Mouse (Mus musculus): ENCODE measurements at regions not wholly inside any gene's neighbourhood (a gene's known extent, or its start where the extent isn't known, plus 50 kb on each side); places are given as distances from the start of the nearest gene placed in this dataset.
"Not testable (repeated sequence)": the region's sequence is repeated elsewhere in the genome, so short reads cannot be mapped to it uniquely, and the experiment has no call there.

DNA sequence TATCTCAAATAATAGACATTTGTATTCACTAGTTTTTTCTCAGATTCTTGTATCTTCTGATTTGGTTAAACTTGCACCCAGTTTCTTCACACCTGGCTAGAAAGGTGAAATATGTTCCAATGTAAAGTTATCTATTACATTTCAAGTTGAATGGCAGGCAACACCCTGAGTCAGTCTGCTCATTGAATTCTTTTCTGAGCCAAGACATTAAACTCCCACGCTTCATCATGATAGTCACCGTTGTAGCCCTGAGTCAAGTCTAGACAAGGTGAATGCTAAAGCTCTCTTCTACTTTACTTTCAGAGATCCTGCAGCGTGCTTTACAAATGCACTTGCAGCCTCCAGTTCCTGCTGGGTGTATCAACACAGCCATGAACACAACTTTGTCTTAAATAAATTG, 868.0 kb downstream of the Robo2 start:
- TF ChIP-seq GATA1 (IDR thresholded peaks at IDR 0.05; ENCODE audit: low read length): no peak
- H3K4me3 ChIP-seq (replicated peaks): no peak overlapping the region
- H3K27me3 ChIP-seq (ENCODE audit: control insufficient read depth): no peaks in the 10 kb centered on the region

DNA sequence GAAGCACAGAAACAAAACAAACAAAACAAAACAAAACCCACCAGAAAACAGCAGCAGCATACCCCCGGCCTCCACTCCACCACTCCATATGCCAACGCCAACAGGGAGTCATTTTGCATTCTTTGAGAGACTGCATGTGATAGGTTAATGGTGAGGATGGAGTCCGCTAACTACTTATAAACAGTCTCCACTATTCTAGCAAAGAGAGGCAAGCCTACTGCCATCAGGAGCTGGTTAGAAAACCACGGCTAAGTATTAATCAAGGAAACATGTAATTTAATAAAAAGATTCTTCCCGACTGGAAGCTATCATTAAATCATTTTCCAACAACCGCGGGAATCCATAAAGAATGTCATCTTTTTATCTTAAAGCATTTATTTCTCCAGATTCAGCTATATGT, 873.6 kb downstream of the Robo2 start:
- Histone ChIP-seq H3K4me1 (ENCODE audit: control insufficient read depth) (no peaks in the 10 kb centered on the region), H3K27me3 (ENCODE audit: control insufficient read depth) (no peaks in the 10 kb centered on the region), H3K4me3 (replicated peaks) (no peak overlapping the region), H3K36me3 (ENCODE audit: control insufficient read depth) (no peaks in the 10 kb centered on the region), H3K9me3 (ENCODE audit: control insufficient read depth, low read length) (peaks cover 10% of the 10 kb centered on the region)
- TF ChIP-seq GATA1 (IDR thresholded peaks at IDR 0.05; ENCODE audit: low read length) (no peak), TAL1 (IDR thresholded peaks at IDR 0.05; ENCODE audit: low read length) (no peak)

More for the DNA sequence above, 868.0 kb downstream of the Robo2 start:
- Histone ChIP-seq H3K9me3 (ENCODE audit: control insufficient read depth, low read length) (no peaks in the 10 kb centered on the region), H3K36me3 (ENCODE audit: control insufficient read depth) (no peaks in the 10 kb centered on the region), H3K4me1 (ENCODE audit: control insufficient read depth) (no peaks in the 10 kb centered on the region)

DNA sequence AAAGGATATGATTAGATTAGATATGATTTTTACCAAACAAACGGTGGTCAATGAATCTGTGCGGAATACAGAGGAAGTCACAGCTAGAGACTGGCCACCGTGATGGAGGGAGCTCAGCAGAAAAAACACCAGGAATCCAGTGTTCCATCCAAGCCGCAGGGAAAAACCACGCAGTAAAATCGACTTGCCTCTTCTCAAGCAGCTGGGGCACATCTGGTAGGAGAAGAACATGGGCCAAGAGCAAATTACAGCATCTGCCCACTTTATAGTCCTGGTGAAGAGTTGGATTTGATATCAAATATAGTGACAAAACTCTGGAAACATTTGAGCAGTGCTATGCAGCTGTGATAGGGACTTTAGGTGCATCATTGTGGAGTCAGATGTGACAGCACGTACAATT, 874.1 kb downstream of the Robo2 start:
- Histone ChIP-seq H3K4me1 (ENCODE audit: control insufficient read depth) (no peaks in the 10 kb centered on the region), H3K4me3 (replicated peaks) (no peak overlapping the region), H3K9me3 (ENCODE audit: control insufficient read depth, low read length) (peaks cover 10% of the 10 kb centered on the region), H3K27me3 (ENCODE audit: control insufficient read depth) (no peaks in the 10 kb centered on the region), H3K36me3 (ENCODE audit: control insufficient read depth) (no peaks in the 10 kb centered on the region)
- TF ChIP-seq TAL1 (IDR thresholded peaks at IDR 0.05; ENCODE audit: low read length): no peak
- no peak for TF ChIP-seq GATA1 (IDR thresholded peaks at IDR 0.05; ENCODE audit: low read length)

DNA sequence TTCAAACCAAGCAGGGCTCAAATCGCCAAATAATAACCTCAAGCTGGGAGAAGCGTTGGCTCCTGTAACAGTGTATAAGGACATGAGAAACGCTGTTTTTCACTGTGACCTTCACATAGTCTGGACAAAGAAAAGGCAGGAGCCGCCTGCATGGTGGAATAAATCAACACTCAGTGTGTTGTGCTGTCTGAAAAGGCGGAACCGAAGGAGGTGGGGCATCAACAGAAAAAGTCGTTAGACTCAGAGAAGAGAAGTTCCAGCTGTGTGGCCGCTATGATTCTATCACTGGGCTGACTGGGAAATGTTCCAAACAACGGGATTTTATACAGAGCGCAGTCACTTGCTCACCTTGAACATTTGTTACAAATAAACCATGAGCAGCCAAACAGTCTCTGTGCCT, 881.4 kb downstream of the Robo2 start:
- no peaks in the 10 kb centered on the region for H3K4me1 ChIP-seq (ENCODE audit: control insufficient read depth)
- H3K36me3 ChIP-seq (ENCODE audit: control insufficient read depth): no peaks in the 10 kb centered on the region
- TF ChIP-seq GATA1 (IDR thresholded peaks at IDR 0.05; ENCODE audit: low read length) (no peak), TAL1 (IDR thresholded peaks at IDR 0.05; ENCODE audit: low read length) (no peak)
- no peaks in the 10 kb centered on the region for H3K27me3 ChIP-seq (ENCODE audit: control insufficient read depth)
- peaks cover 5% of the 10 kb centered on the region for H3K9me3 ChIP-seq (ENCODE audit: control insufficient read depth, low read length)
- H3K4me3 ChIP-seq (replicated peaks): no peak overlapping the region

DNA sequence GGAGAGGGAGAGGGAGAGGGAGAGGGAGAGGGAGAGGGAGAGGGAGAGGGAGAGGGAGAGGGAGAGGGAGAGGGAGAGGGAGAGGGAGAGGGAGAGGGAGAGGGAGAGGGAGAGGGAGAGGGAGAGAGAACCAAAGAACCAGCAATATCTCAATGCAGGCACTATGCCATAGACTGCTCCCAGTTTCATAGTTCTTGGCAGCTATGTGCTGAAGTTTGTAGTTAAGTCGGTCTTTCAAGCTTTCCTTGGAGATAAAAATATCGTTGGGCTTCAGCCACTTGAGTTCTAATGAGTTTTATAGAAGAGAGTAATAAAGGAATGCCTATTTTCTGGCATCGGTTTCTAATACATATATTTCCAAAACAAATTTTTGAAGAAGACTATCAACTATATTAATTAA, 888.7 kb downstream of the Robo2 start:
- not testable (repeated sequence) for H3K4me1 ChIP-seq (ENCODE audit: control insufficient read depth); H3K4me3 ChIP-seq (replicated peaks); H3K27me3 ChIP-seq (ENCODE audit: control insufficient read depth); H3K9me3 ChIP-seq (ENCODE audit: control insufficient read depth, low read length); H3K36me3 ChIP-seq (ENCODE audit: control insufficient read depth)

DNA sequence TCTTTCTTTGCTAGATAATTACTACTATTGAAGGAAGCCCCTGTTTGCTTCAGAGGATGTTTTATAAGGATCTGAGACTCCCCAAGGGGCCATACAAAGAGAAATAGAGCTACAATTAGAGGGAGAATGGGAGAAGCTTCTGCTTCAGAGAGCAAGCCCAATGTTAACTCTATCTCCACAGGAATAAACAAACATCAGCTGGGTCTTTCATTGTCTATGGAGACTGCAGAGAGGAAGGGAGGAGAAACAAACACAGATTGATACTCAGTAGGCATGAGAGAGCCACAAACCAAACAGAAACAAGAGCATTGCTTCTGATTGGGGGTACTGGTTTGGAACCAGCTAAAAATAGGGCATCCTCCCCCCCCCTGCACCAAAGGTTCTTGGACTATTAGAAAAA, 906.9 kb downstream of the Robo2 start:
- 0 out of 2 replicates have a peak, but pooled peaks cover 3% of the 10 kb centered on the region for H3K9me3 ChIP-seq (ENCODE audit: control insufficient read depth, low read length)
- TF ChIP-seq TAL1 (IDR thresholded peaks at IDR 0.05; ENCODE audit: low read length) (no peak), GATA1 (IDR thresholded peaks at IDR 0.05; ENCODE audit: low read length) (no peak)
- H3K36me3 ChIP-seq (ENCODE audit: control insufficient read depth): no peaks in the 10 kb centered on the region
- no peaks in the 10 kb centered on the region for H3K27me3 ChIP-seq (ENCODE audit: control insufficient read depth)
- H3K4me3 ChIP-seq (replicated peaks): no peak overlapping the region
- no peaks in the 10 kb centered on the region for H3K4me1 ChIP-seq (ENCODE audit: control insufficient read depth)

DNA sequence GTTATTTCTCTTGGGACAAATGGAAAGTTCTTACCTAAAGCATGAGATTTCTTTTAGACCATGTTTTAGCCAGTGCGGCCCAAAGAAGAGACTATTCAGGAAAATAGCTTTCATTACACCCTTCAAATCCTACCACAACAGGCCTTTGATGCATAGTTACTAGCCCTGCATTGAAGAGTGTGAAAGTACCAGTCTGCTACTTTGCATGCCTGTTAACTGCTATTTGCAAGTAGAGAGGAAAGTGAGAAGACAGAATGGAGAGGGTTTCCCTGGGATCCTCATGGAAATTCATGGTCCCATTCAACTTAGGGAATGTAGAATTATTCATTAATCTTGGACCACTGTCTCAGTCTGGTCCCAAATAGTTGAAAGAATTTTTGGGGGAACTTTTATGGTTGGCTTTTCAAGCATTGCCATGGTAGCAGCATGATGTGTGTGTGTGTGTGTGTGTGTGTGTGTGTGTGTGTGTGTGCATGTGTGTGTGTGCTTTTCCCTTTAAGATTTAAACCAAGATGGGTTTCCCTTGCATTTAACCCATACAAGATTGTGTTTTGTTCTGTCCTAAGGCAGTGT, 912.9 kb downstream of the Robo2 start:
- TF ChIP-seq GATA1 (IDR thresholded peaks at IDR 0.05; ENCODE audit: low read length): no peak
- no peak for TF ChIP-seq TAL1 (IDR thresholded peaks at IDR 0.05; ENCODE audit: low read length)
- Histone ChIP-seq H3K9me3 (ENCODE audit: control insufficient read depth, low read length) (0 out of 2 replicates have a peak, but pooled peaks cover 3% of the 10 kb centered on the region), H3K4me3 (replicated peaks) (no peak overlapping the region), H3K36me3 (ENCODE audit: control insufficient read depth) (no peaks in the 10 kb centered on the region), H3K4me1 (ENCODE audit: control insufficient read depth) (no peaks in the 10 kb centered on the region), H3K27me3 (ENCODE audit: control insufficient read depth) (no peaks in the 10 kb centered on the region)

DNA sequence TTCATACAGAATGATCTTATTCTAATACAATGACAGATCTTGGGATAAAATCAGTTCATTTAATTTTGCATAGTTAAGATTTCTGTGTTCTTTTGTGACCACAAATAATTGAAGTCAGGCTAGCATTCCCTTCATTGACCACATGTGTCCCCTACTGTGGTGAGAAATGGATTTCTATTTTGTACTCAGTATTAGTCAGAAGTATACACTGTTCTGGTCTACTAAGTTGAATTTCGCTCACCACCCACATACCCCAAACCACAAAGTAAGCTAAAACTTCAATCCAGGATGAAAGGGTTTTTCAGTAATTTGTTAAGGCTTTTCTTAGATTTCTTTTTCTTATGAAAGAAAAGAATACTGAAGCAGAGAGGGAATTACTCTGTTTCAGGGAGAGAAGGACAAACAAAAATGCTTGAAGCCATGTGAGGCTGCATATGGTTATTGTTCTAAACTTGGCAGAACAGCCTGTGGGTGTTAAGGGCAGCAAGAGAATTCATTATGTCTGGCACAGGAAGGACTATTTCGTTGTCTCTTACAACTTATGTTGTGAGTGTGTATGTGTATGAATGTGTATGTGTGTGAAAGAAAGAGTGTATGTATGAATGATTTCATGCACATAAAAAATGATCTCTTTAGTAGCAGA, 928.3 kb downstream of the Robo2 start:
- no peaks in the 10 kb centered on the region for H3K36me3 ChIP-seq (ENCODE audit: control insufficient read depth)
- no peak for TF ChIP-seq TAL1 (IDR thresholded peaks at IDR 0.05; ENCODE audit: low read length)
- TF ChIP-seq GATA1 (IDR thresholded peaks at IDR 0.05; ENCODE audit: low read length): no peak
- H3K4me3 ChIP-seq (replicated peaks): no peak overlapping the region
- H3K27me3 ChIP-seq (ENCODE audit: control insufficient read depth): no peaks in the 10 kb centered on the region
- no peaks in the 10 kb centered on the region for H3K4me1 ChIP-seq (ENCODE audit: control insufficient read depth)
- H3K9me3 ChIP-seq (ENCODE audit: control insufficient read depth, low read length): peaks cover 5% of the 10 kb centered on the region

DNA sequence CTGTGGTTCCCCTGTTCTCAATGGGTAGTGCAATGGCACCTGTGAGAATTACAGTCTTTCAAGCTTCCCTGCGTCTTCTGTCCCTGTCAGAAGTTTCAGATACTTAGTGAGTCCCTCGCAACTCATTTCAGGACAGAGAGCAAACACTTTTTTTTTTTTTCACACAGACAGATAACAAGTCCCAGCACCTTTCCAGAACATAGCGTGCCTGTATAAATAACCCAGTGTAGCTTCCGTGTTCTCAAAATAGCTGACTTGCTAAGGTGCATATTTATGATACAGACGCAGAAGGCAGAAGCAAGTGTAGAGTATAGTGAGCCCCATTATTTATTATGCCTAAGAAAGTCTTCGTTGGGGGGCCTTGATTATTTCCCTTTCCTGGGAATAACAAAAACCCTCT, 929.4 kb downstream of the Robo2 start:
- H3K36me3 ChIP-seq (ENCODE audit: control insufficient read depth): no peaks in the 10 kb centered on the region
- H3K9me3 ChIP-seq (ENCODE audit: control insufficient read depth, low read length): peaks cover 5% of the 10 kb centered on the region
- H3K4me3 ChIP-seq (replicated peaks): no peak overlapping the region
- H3K27me3 ChIP-seq (ENCODE audit: control insufficient read depth): no peaks in the 10 kb centered on the region
- no peaks in the 10 kb centered on the region for H3K4me1 ChIP-seq (ENCODE audit: control insufficient read depth)
- TF ChIP-seq GATA1 (IDR thresholded peaks at IDR 0.05; ENCODE audit: low read length) (no peak), TAL1 (IDR thresholded peaks at IDR 0.05; ENCODE audit: low read length) (no peak)

DNA sequence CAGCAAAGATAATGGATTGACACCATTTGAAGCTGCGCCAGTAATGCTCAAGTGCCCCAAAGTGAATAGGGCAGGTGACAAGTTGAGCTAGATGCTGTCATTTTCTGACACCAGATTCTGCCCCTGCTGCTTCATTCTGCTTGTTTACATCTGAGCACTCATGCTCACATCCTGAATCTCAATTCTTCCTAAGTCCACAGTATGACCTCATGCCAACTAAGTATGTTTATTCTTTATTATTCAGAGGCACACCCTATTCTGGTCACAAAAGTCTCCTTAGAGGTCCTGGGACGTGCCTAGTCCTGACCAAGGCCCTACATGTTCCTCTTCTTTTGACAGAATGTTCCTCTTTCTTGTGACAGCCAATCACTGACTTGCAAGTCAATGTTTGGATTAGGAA, 938.1 kb downstream of the Robo2 start:
- Histone ChIP-seq H3K27me3 (ENCODE audit: control insufficient read depth) (no peaks in the 10 kb centered on the region), H3K9me3 (ENCODE audit: control insufficient read depth, low read length) (no peaks in the 10 kb centered on the region), H3K4me3 (replicated peaks) (no peak overlapping the region), H3K36me3 (ENCODE audit: control insufficient read depth) (no peaks in the 10 kb centered on the region), H3K4me1 (ENCODE audit: control insufficient read depth) (no peaks in the 10 kb centered on the region)
- TF ChIP-seq TAL1 (IDR thresholded peaks at IDR 0.05; ENCODE audit: low read length): no peak
- TF ChIP-seq GATA1 (IDR thresholded peaks at IDR 0.05; ENCODE audit: low read length): no peak
